Mouse (Mus musculus) adrenal gland, adult 10 weeks (tissue): ENCODE results near the gene Nxph2. TPM values are rescaled to one million over a fixed set of nuclear protein-coding genes. Genes with fewer than 3 reads are reported as not detected.

Source experiments
- polyA plus RNA-seq: library from polyadenylated mRNA; stranded (reverse); fragments of 350-450 nt; fragmentation: Illumina TruSeq; extraction: RNeasy Lipid Tissue Mini Kit (QIAGEN cat#74804); gene quantifications from one replicate; pipeline ENCODE4 v1.2.3, GENCODE M21; 2014; ENCODE audit warnings: low read depth, low replicate concordance

The Nxph2 gene
- not detected for polyA plus RNA-seq

GRCm38 (mm10) chr2:23320746-23321585 lies at the start of gene Nxph2:
TSS of gene Nxph2 (plus strand) at chr2:23321246.

Other genes starting within 250 kb of the Nxph2 start
- gene Mastl, start 165.2 kb upstream of the Nxph2 start, polyA plus RNA-seq = 5.5 TPM
- 310 TPM for gene Yme1l1, start 164.9 kb upstream of the Nxph2 start, polyA plus RNA-seq
- not detected for gene 4931423N10Rik, start 113.8 kb upstream of the Nxph2 start, polyA plus RNA-seq